Mouse (Mus musculus) megakaryocyte-erythroid progenitor cell, adult 5-6 weeks (primary cell): Measurements from ENCODE around the gene Vipr1. TPM values are rescaled to one million over a fixed set of nuclear protein-coding genes. Genes with fewer than 3 reads are reported as not detected.

Experiments used
- ATAC-seq: replicated peaks from 2 replicates; pipeline ENCODE4 v1.8.0; 2016; ENCODE audit warnings: mild to moderate bottlenecking, inconsistent platforms; ENCODE audit not compliant: severe bottlenecking, poor library complexity, low FRiP score, low TSS enrichment
- total RNA-seq, 2 experiments: library from RNA; stranded (forward) in 1 of 2; stranded (reverse) in 1 of 2; fragments of 200-1000, 215-1000 nt in 1 of 2; fragments of >200 nt in 1 of 2; fragmentation: Nextera tagmentation in 1 of 2; gene quantifications; 2 replicates each; pipeline ENCODE4 v1.2.3; 2014 to 2017

Vipr1 gene
- total RNA-seq, 2 experiments from 2014 or later, result not detected

DNA sequence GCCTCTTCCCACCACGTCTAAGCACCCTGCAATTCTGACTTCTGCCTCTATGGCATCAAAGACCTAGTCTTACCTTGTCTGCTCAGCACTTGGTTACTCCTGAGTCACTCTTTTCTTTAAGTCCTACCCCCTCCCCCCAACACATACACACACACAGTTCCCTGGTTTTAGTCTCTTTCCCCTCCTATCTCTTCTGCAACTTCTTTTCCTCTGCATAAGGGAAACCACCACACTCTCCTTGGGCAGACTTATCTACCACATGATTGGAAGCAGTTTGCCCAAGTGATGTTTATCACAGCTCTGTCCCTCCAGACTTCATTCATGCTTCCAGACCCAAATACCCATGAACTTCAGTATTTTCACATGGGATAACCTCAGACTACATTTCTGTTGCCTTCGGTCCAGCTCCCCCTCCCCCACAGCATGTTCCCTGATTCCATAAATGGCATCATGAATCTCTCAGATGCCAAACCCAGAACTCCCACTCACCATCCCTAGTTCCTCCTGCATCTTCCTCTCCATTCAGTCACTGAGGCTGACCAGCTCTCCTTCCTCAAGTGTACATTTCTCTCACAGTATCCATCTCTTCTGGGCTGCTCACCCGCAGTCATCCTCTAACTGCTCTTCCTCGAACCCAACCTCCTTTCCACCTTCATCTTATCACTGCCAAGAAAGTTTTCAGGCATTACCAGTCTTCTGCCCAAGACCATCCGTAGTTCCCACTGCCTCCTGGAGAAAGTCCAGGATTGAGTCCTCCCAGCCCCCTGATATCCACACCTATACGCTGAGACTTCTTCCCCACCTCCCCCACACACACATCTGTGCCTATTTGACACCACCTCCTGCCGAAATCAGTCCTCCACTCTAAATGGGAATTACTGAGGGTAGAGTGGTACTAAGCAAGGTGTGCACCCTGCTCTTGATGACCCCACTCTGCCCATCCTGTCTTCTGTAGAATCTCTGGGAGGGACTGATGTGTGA, 66.3 kb downstream of the Vipr1 start:
- no peak for ATAC-seq

GRCm38 (mm10) chr9:121709898-121710583, 67.5 kb downstream of the Vipr1 start, which contains the start of gene Ss18l2:
TSS of gene Ss18l2 (plus strand) at chr9:121710329.
- ATAC-seq, result peak; percentile 87

DNA sequence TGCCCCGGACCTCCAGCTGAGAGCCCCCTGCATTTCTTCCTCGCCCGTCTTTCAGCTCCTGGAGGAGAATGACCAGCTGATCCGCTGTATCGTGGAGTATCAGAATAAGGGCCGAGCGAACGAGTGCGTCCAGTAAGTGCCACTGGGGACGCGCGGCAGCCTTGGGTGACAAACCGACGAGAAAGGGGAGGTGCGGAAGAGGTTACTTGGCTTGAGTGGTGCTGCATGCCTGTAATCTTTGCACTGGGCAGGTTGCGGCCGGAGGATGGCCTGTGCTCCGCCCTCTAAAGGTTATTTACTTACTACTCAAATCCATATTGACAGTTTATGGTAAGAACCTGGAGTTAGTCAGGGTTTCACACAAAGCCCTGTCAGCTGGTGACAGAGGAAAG, 68.1 kb downstream of the Vipr1 start:
- peak; percentile 69 for ATAC-seq

DNA sequence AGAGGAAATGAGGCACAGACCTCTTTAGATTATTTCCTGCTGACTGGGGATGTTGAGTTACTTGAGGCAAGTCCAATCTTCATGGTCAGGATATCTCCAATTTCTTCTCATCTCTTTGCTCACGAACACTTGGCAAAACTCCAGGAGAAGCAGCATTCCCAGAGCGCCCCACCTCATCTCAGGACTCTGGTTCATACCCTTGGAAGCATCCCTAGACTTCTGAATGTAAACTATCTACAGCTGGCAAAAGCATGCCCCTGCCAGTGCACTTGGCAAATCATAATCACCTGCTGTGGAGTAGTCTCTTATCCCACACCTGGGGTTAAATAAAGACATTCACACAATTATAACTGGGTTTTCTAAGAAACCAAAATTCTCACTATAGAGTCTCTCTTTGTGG, 74.5 kb downstream of the Vipr1 start:
- ATAC-seq, result no peak

DNA sequence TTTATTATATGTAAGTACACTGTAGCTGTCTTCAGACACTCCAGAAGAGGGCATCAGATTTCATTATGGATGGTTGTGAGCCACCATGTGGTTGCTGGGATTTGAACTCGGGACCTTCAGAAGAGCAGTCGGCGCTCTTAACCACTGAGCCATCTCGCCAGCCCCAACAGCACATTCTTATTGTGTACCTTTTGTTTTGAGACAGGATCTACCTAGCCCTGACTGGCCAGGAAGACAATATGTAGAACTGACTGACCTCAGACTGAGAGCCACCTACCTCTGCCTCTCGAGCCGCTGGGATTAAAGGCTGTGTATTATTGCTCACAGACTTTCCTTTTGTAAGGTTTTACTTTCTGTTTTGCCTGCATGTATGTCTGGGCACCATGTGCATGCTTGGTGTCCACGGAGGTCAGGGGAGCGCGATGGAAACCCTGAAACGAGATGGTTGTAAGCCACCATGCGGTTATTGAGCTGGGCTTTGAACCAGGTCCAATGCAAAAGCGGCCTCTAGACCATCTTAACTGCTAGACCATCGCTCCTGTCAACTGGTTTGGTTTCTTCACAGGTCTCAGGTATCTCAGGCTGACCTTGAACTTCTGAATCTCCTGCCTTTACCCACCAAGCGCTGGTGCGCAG, 75.7 kb downstream of the Vipr1 start:
- ATAC-seq, result peak; percentile 6; the same call in 1 of the 2 replicates

GRCm38 (mm10) chr9:121718792-121719318, 76.3 kb downstream of the Vipr1 start, which contains the start of gene Nktr:
TSS of gene Nktr (plus strand) at chr9:121719169.
- peak; percentile 95 for ATAC-seq

- peak; percentile 48 for ATAC-seq
Observed at GRCm38 (mm10) chr9:121719347-121720331, 77.1 kb downstream of the Vipr1 start.

Other genes with a start within 250 kb of the Vipr1 start
- gene Cck, start 147.0 kb upstream of the Vipr1 start, total RNA-seq (2014; fragmentation: Nextera tagmentation), result not detected in 2 replicates
- gene Cck, start 147.0 kb upstream of the Vipr1 start, total RNA-seq (2017), result not detected in 2 replicates
- gene Lyzl4, start 620 bp upstream of the Vipr1 start, total RNA-seq (2014; fragmentation: Nextera tagmentation), result not detected in 2 replicates
- gene Lyzl4, start 620 bp upstream of the Vipr1 start, total RNA-seq (2017), result not detected in 2 replicates
- 9.4 and 10.9 TPM in 2 replicates for gene Sec22c, start 62.8 kb downstream of the Vipr1 start, total RNA-seq (2014; fragmentation: Nextera tagmentation)
- 1.9 and 3.1 TPM in 2 replicates for gene Sec22c, start 62.8 kb downstream of the Vipr1 start, total RNA-seq (2017)
- 57.8 and 77.0 TPM in 2 replicates for gene Ss18l2, start 67.6 kb downstream of the Vipr1 start, total RNA-seq (2014; fragmentation: Nextera tagmentation)
- 47.8 and 54.4 TPM in 2 replicates for gene Ss18l2, start 67.6 kb downstream of the Vipr1 start, total RNA-seq (2017)
- 161 and 173 TPM in 2 replicates for gene Nktr, start 76.5 kb downstream of the Vipr1 start, total RNA-seq (2014; fragmentation: Nextera tagmentation)
- 132 and 146 TPM in 2 replicates for gene Nktr, start 76.5 kb downstream of the Vipr1 start, total RNA-seq (2017)
- gene Zfp651, start 116.6 kb downstream of the Vipr1 start, total RNA-seq (2014; fragmentation: Nextera tagmentation), result not detected in 2 replicates
- gene Zfp651, start 116.6 kb downstream of the Vipr1 start, total RNA-seq (2017), result not detected in 2 replicates
- not detected in 2 replicates for gene Klhl40, start 134.9 kb downstream of the Vipr1 start, total RNA-seq (2014; fragmentation: Nextera tagmentation)
- gene Klhl40, start 134.9 kb downstream of the Vipr1 start, total RNA-seq (2017), result not detected in 2 replicates
- gene Hhatl, start 149.8 kb downstream of the Vipr1 start, total RNA-seq (2014; fragmentation: Nextera tagmentation), result not detected in 2 replicates
- gene Hhatl, start 149.8 kb downstream of the Vipr1 start, total RNA-seq (2017), result not detected in 2 replicates
- not detected in 2 replicates for gene Ccdc13, start 196.7 kb downstream of the Vipr1 start, total RNA-seq (2014; fragmentation: Nextera tagmentation)
- gene Ccdc13, start 196.7 kb downstream of the Vipr1 start, total RNA-seq (2017), result not detected in 2 replicates
- 119 and 156 TPM in 2 replicates for gene Higd1a, start 215.6 kb downstream of the Vipr1 start, total RNA-seq (2014; fragmentation: Nextera tagmentation)
- gene Higd1a, start 215.6 kb downstream of the Vipr1 start, total RNA-seq (2017), result 28.6 and 33.5 TPM in 2 replicates